Mouse (Mus musculus) embryonic facial prominence, embryonic 11.5 days (tissue): Measurements from ENCODE around the gene Dclk3. TPM values are rescaled to one million over a fixed set of nuclear protein-coding genes. Genes with fewer than 3 reads are reported as not detected.
A peak's percentile ranks its signal among the peaks of the same experiment; 100 is the strongest.

Source experiments
- ATAC-seq: fragments of 200-750 bp; cut with Nextera tagmentation; replicated peaks from 2 replicates; pipeline ENCODE4 v1.8.0; 2017; ENCODE audit warnings: low read depth; ENCODE audit not compliant: insufficient number of reproducible peaks, low FRiP score, low TSS enrichment
- DNase-seq: peaks from one replicate; pipeline ENCODE4 v3.0.0-alpha.2; 2015; ENCODE audit warnings: low spot score
- H3K27ac ChIP-seq: fragments of 300-500 bp; sonication (generic); replicated peaks from 2 replicates; pipeline ENCODE4 v1.5.1; 2014; ENCODE audit warnings: mild to moderate bottlenecking, low read depth, low read length, control low read depth
- H3K27me3 ChIP-seq: fragments of 300-500 bp; sonication (generic); 2 replicates; pipeline ENCODE4 v1.6.1; 2014; ENCODE audit warnings: mild to moderate bottlenecking, low read length, moderate library complexity, mixed read lengths; ENCODE audit not compliant: control insufficient read depth, insufficient read depth
- H3K36me3 ChIP-seq: fragments of 300-500 bp; sonication (generic); replicated peaks from 2 replicates; pipeline ENCODE4 v1.6.1; 2014; ENCODE audit warnings: low read depth, mild to moderate bottlenecking, low read length, moderate library complexity, mixed read lengths; ENCODE audit not compliant: control insufficient read depth, insufficient read depth
- H3K4me1 ChIP-seq: fragments of 300-500 bp; sonication (generic); 2 replicates; pipeline ENCODE4 v1.6.1; 2014; ENCODE audit warnings: low read length, mixed read lengths; ENCODE audit not compliant: control insufficient read depth, insufficient read depth
- H3K4me2 ChIP-seq: fragments of 300-500 bp; sonication (generic); 2 replicates; pipeline ENCODE4 v1.6.1; 2014; ENCODE audit warnings: low read depth, mild to moderate bottlenecking, control low read depth, low read length, moderate library complexity
- H3K4me3 ChIP-seq: fragments of 300-500 bp; sonication (generic); 2 replicates; pipeline ENCODE4 v1.5.1; 2014; ENCODE audit warnings: low read depth, low read length, control low read depth
- H3K9ac ChIP-seq: fragments of 300-500 bp; sonication (generic); replicated peaks from 2 replicates; pipeline ENCODE4 v1.6.1; 2014; ENCODE audit warnings: mild to moderate bottlenecking, control low read depth, low read length
- H3K9me3 ChIP-seq: fragments of 300-500 bp; sonication (generic); replicated peaks from 2 replicates; pipeline ENCODE4 v1.6.1; 2016; ENCODE audit warnings: mild to moderate bottlenecking, low read length, inconsistent platforms, mixed read lengths; ENCODE audit not compliant: control insufficient read depth
- WGBS: fragments of 180-500 bp; shearing (Covaris S2); extraction: QIAGEN DNeasy Blood & Tissue Kit; methylation state at CpG from one replicate; pipeline ENCODE4 v1.1.7; 2014; 5-methylcytosine and 5-hydroxymethylcytosine counted together
- polyA plus RNA-seq: library from polyadenylated mRNA; unstranded; fragments of >200 nt; fragmentation: Nextera tagmentation; extraction: Ambion mirVana; gene quantifications from 2 replicates; pipeline ENCODE4 v1.2.1, GENCODE M21; 2014

Dclk3 gene
- polyA plus RNA-seq, 1 experiment from 2014 or later, result 0.58 TPM

DNA sequence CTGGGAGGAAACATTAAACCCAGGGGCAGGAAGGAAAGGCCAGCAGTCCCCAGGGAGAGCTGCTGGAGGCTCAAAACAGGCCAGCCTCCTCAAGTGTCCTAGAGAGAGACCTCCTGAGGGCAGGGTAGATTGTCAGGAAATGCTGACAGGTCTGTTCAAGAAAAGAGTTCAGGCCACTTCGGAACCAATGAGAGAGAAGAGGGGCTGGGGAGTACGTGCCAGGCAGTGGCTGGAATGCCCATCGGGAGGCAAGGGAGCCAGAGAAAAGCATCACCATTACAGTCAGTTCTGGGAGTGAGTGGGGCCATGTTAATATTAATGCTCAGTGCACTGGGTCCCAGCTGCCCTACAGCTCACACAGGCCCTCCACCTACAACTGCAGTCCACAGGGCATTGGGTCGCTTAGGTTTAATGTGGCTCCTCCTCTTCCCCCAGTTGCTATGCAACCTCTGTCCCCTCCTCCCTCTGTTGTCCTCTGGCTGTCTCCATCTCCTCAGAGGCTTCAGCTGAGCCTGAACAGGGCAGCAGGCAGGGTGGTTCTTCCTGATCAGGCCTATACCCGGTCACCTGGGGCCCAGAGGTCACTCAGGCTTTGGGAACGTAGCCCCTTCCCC, 21.4 kb downstream of the Dclk3 start:
- WGBS, result 18% methylated on average over 6 of the region's 6 CpGs
- no peak overlapping the region for H3K4me2 ChIP-seq

GRCm38 (mm10) chr9:111461415-111462103, 22.7 kb downstream of the Dclk3 start:
- H3K27ac ChIP-seq, result no peak overlapping the region
- no peaks in the 10 kb centered on the region; the same call in 1 of the 2 replicates for H3K4me1 ChIP-seq
- H3K9me3 ChIP-seq, result no peaks in the 10 kb centered on the region
- DNase-seq (no peak), ATAC-seq (no peak)
- WGBS, result 73% methylated on average over 10 of the region's 10 CpGs
- H3K4me3 ChIP-seq, result no peak overlapping the region
- H3K27me3 ChIP-seq, result no peaks in the 10 kb centered on the region
- no peak overlapping the region for H3K9ac ChIP-seq
- no peak overlapping the region for H3K4me2 ChIP-seq
- H3K36me3 ChIP-seq, result no peaks in the 10 kb centered on the region

More for the DNA sequence above, 21.4 kb downstream of the Dclk3 start:
- Histone ChIP-seq H3K36me3 (no peaks in the 10 kb centered on the region), H3K27ac (no peak overlapping the region), H3K27me3 (no peaks in the 10 kb centered on the region), H3K4me3 (no peak overlapping the region), H3K9ac (no peak overlapping the region), H3K4me1 (no peaks in the 10 kb centered on the region; the same call in 1 of the 2 replicates), H3K9me3 (no peaks in the 10 kb centered on the region)
- ATAC-seq (peak; percentile 90), DNase-seq (peak; percentile 58)

- H3K4me1 ChIP-seq, result no peaks in the 10 kb centered on the region
- 88% methylated on average over 6 of the region's 6 CpGs for WGBS
- no peak overlapping the region for H3K9ac ChIP-seq
- ATAC-seq (no peak), DNase-seq (no peak)
- H3K27ac ChIP-seq, result no peak overlapping the region
- no peak overlapping the region for H3K4me3 ChIP-seq
- H3K4me2 ChIP-seq, result no peak overlapping the region
- no peaks in the 10 kb centered on the region for H3K9me3 ChIP-seq
- no peaks in the 10 kb centered on the region for H3K36me3 ChIP-seq
- H3K27me3 ChIP-seq, result no peaks in the 10 kb centered on the region
Measured at GRCm38 (mm10) chr9:111465666-111466065, 26.8 kb downstream of the Dclk3 start.

DNA sequence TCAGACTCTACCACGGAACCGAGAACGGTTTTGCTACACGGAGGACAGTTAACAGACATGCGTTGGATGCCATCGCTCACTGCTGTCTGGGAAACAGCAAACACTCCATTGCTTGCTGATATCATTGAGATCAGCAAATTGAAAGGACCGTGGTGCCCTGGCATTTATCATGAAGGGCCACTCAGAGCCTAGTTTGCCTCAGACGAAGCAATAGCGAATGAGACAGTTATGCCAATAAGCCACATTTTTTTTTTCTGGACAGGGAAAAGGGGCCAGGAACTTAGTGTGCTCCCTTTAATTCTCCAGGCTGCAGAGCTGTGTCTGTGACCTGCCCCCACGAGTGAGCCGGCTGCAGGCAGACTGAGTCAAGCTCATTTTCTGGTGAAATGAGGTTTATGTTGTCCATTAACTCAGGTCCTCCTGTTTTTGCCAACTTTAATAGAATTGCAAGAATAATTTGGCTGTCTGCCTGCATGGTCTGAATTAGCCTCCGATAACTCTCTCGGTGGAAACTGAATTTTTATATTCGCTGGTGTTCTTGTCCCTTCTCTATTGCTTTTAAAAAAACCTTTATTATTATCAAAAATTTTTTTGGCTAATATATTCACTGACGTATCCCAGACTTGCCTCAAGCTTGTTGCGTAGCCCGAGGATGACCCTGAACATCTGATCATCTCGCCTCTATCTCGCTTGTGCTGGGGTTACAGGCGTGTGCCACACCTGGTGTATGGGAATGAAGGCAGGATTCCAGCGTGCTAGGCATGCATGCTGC, 35.0 kb downstream of the Dclk3 start:
- DNase-seq, result no peak
- H3K27me3 ChIP-seq, result no peaks in the 10 kb centered on the region
- no peak overlapping the region for H3K4me3 ChIP-seq
- H3K36me3 ChIP-seq, result no peaks in the 10 kb centered on the region
- H3K4me1 ChIP-seq, result no peaks in the 10 kb centered on the region
- H3K9ac ChIP-seq, result no peak overlapping the region
- H3K27ac ChIP-seq, result no peak overlapping the region
- ATAC-seq, result no peak
- 71% methylated on average over 21 of the region's 21 CpGs for WGBS
- H3K4me2 ChIP-seq, result no peak overlapping the region
- no peaks in the 10 kb centered on the region for H3K9me3 ChIP-seq

DNA sequence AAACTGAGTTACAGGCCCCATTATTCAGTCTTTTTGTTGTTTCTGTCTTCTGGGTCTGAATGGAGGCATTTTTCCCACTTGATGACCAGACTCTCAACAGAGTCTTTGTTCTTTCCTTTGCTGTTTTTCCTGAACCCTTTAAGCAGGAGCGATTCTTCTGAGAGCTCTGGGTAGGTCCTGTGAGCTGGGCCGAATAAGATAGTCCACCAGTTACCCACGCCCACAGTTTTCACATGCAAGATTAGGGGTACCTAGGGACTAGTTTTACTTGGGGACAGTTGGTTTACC, 35.5 kb downstream of the Dclk3 start:
- Histone ChIP-seq H3K27me3 (no peaks in the 10 kb centered on the region), H3K36me3 (no peaks in the 10 kb centered on the region), H3K4me2 (no peak overlapping the region), H3K4me3 (no peak overlapping the region), H3K27ac (no peak overlapping the region), H3K9me3 (no peaks in the 10 kb centered on the region), H3K4me1 (no peaks in the 10 kb centered on the region), H3K9ac (no peak overlapping the region)
- 37% methylated on average over 3 of the region's 3 CpGs for WGBS
- no peak for DNase-seq
- ATAC-seq, result no peak

- H3K9me3 ChIP-seq, result no peaks in the 10 kb centered on the region
- H3K36me3 ChIP-seq, result no peaks in the 10 kb centered on the region
- no peak overlapping the region for H3K27ac ChIP-seq
- no peak for ATAC-seq
- DNase-seq, result no peak
- no peak overlapping the region for H3K9ac ChIP-seq
- no peak overlapping the region for H3K4me2 ChIP-seq
- H3K4me1 ChIP-seq, result no peaks in the 10 kb centered on the region
- H3K27me3 ChIP-seq, result no peaks in the 10 kb centered on the region
- no peak overlapping the region for H3K4me3 ChIP-seq
- 90% methylated on average over 3 of the region's 3 CpGs for WGBS
Measured at GRCm38 (mm10) chr9:111475281-111475680, 36.4 kb downstream of the Dclk3 start.

GRCm38 (mm10) chr9:111475973-111476372, 37.1 kb downstream of the Dclk3 start:
- WGBS, result 68% methylated on average over 4 of the region's 4 CpGs
- H3K4me2 ChIP-seq, result no peak overlapping the region
- no peaks in the 10 kb centered on the region for H3K9me3 ChIP-seq
- no peak for ATAC-seq
- H3K36me3 ChIP-seq, result no peaks in the 10 kb centered on the region
- H3K27ac ChIP-seq, result no peak overlapping the region
- H3K27me3 ChIP-seq, result no peaks in the 10 kb centered on the region
- no peak for DNase-seq
- no peak overlapping the region for H3K4me3 ChIP-seq
- no peaks in the 10 kb centered on the region for H3K4me1 ChIP-seq
- no peak overlapping the region for H3K9ac ChIP-seq

- Histone ChIP-seq H3K4me3 (no peak overlapping the region), H3K27me3 (no peaks in the 10 kb centered on the region), H3K27ac (no peak overlapping the region), H3K9ac (no peak overlapping the region), H3K36me3 (no peaks in the 10 kb centered on the region), H3K4me1 (no peaks in the 10 kb centered on the region), H3K9me3 (no peaks in the 10 kb centered on the region), H3K4me2 (no peak overlapping the region)
- ATAC-seq, result no peak
- WGBS, result 76% methylated on average over 6 of the region's 6 CpGs
- DNase-seq, result no peak
Measured at GRCm38 (mm10) chr9:111476479-111477016, 37.7 kb downstream of the Dclk3 start.
